Mouse (Mus musculus): ENCODE measurements at regions not wholly inside any gene's neighbourhood (a gene's known extent, or its start where the extent isn't known, plus 50 kb on each side); places are given as distances from the start of the nearest gene placed in this dataset.
"Not testable (repeated sequence)": the region's sequence is repeated elsewhere in the genome, so short reads cannot be mapped to it uniquely, and the experiment has no call there.

GRCm38 (mm10) chr8:26768474-26769229 lies 208.5 kb upstream of the Zfp703 start:
- no peak for ATAC-seq (replicated peaks; ENCODE audit: low FRiP score, low TSS enrichment, poor library complexity, severe bottlenecking)

- ATAC-seq (replicated peaks; ENCODE audit: low FRiP score, low TSS enrichment, poor library complexity, severe bottlenecking): no peak
These were observed 206.7 kb upstream of the Zfp703 start for GRCm38 (mm10) chr8:26770424-26770886.

GRCm38 (mm10) chr8:26778917-26779537 lies 198.1 kb upstream of the Zfp703 start:
- ATAC-seq (replicated peaks; ENCODE audit: low FRiP score, low TSS enrichment, poor library complexity, severe bottlenecking): no peak

GRCm38 (mm10) chr8:26780515-26780914 lies 196.6 kb upstream of the Zfp703 start:
- no peak for ATAC-seq (replicated peaks; ENCODE audit: low FRiP score, low TSS enrichment, poor library complexity, severe bottlenecking)

GRCm38 (mm10) chr8:26782936-26783335 lies 194.2 kb upstream of the Zfp703 start:
- ATAC-seq (replicated peaks; ENCODE audit: low FRiP score, low TSS enrichment, poor library complexity, severe bottlenecking): not testable (repeated sequence)

- ATAC-seq (replicated peaks; ENCODE audit: low FRiP score, low TSS enrichment, poor library complexity, severe bottlenecking): no peak
These were observed 192.7 kb upstream of the Zfp703 start for GRCm38 (mm10) chr8:26784381-26784780.

- ATAC-seq (replicated peaks; ENCODE audit: low FRiP score, low TSS enrichment, poor library complexity, severe bottlenecking): no peak
These were observed 185.3 kb upstream of the Zfp703 start for GRCm38 (mm10) chr8:26791795-26792194.

GRCm38 (mm10) chr8:26793606-26794292 lies 183.4 kb upstream of the Zfp703 start:
- 0 out of 2 replicates have a peak, but pooled peaks have one; percentile 57 for ATAC-seq (replicated peaks; ENCODE audit: low FRiP score, low TSS enrichment, poor library complexity, severe bottlenecking)

GRCm38 (mm10) chr8:26794411-26794810 lies 182.7 kb upstream of the Zfp703 start:
- no peak for ATAC-seq (replicated peaks; ENCODE audit: low FRiP score, low TSS enrichment, poor library complexity, severe bottlenecking)

- ATAC-seq (replicated peaks; ENCODE audit: low FRiP score, low TSS enrichment, poor library complexity, severe bottlenecking): no peak
These were observed 181.5 kb upstream of the Zfp703 start for GRCm38 (mm10) chr8:26795616-26796015.

GRCm38 (mm10) chr8:26799814-26800213 lies 177.3 kb upstream of the Zfp703 start:
- ATAC-seq (replicated peaks; ENCODE audit: low FRiP score, low TSS enrichment, poor library complexity, severe bottlenecking): no peak

- ATAC-seq (replicated peaks; ENCODE audit: low FRiP score, low TSS enrichment, poor library complexity, severe bottlenecking): no peak
These were observed 173.0 kb upstream of the Zfp703 start for GRCm38 (mm10) chr8:26804089-26804488.

- no peak for ATAC-seq (replicated peaks; ENCODE audit: low FRiP score, low TSS enrichment, poor library complexity, severe bottlenecking)
These were observed 172.2 kb upstream of the Zfp703 start for GRCm38 (mm10) chr8:26804901-26805341.

- no peak for ATAC-seq (replicated peaks; ENCODE audit: low FRiP score, low TSS enrichment, poor library complexity, severe bottlenecking)
These were observed 171.7 kb upstream of the Zfp703 start for GRCm38 (mm10) chr8:26805371-26805821.

- ATAC-seq (replicated peaks; ENCODE audit: low FRiP score, low TSS enrichment, poor library complexity, severe bottlenecking): no peak
These were observed 168.9 kb upstream of the Zfp703 start for GRCm38 (mm10) chr8:26808111-26808651.

- no peak for ATAC-seq (replicated peaks; ENCODE audit: low FRiP score, low TSS enrichment, poor library complexity, severe bottlenecking)
These were observed 168.4 kb upstream of the Zfp703 start for GRCm38 (mm10) chr8:26808771-26809170.

- ATAC-seq (replicated peaks; ENCODE audit: low FRiP score, low TSS enrichment, poor library complexity, severe bottlenecking): no peak
These were observed 167.2 kb upstream of the Zfp703 start for GRCm38 (mm10) chr8:26809943-26810342.

- no peak for ATAC-seq (replicated peaks; ENCODE audit: low FRiP score, low TSS enrichment, poor library complexity, severe bottlenecking)
These were observed 165.4 kb upstream of the Zfp703 start for GRCm38 (mm10) chr8:26811533-26812236.

- ATAC-seq (replicated peaks; ENCODE audit: low FRiP score, low TSS enrichment, poor library complexity, severe bottlenecking): no peak
These were observed 163.8 kb upstream of the Zfp703 start for GRCm38 (mm10) chr8:26813198-26813815.
